In genomic region chr3:31799192-31799591, GRCm38 (mm10) we compare ENCODE assay signal across 18 mouse cellular contexts.
"Had no signal": no experiment of that assay in that cellular context is flagged by ENCODE, and none has a peak within 500 bp of the region (broad histone marks: within the 10 kb centered on the region; RNA-seq: fewer than 3 reads in every experiment).

No protein-coding gene starts in this region.

- H3K27me3 ChIP-seq: liver, embryonic 12.5 days; neural tube, embryonic 13.5 days; neural tube, embryonic 15.5 days had no signal

- DNase-seq: lung, adult 18-20 months; lung, embryonic 14.5 days; lung, postnatal 10 days; lung, postnatal 4 days; retina, postnatal 1 day; right cerebral cortex, adult 18-20 months; right cerebral cortex, postnatal 25 days; right cerebral cortex, postnatal 4 days; spleen, adult 18-20 months; thymus, adult 18-20 months; thymus, postnatal 14 days; thymus, postnatal 36 days had no signal

- H3K4me3 ChIP-seq: liver, embryonic 12.5 days; myocyte; neural tube, embryonic 13.5 days; neural tube, embryonic 15.5 days had no signal

- H3K36me3 ChIP-seq: liver, embryonic 12.5 days; neural tube, embryonic 13.5 days; neural tube, embryonic 15.5 days had no signal

- H3K9ac ChIP-seq: liver, embryonic 12.5 days; liver, embryonic 14.5 days; lung, embryonic 14.5 days; neural tube, embryonic 13.5 days; neural tube, embryonic 15.5 days had no signal

- H3K27ac ChIP-seq: liver, embryonic 12.5 days; liver, embryonic 14.5 days; neural tube, embryonic 13.5 days; neural tube, embryonic 15.5 days had no signal

- ATAC-seq: liver, embryonic 12.5 days had no signal

- H3K9me3 ChIP-seq: liver, embryonic 12.5 days; neural tube, embryonic 13.5 days; neural tube, embryonic 15.5 days had no signal

- H3K4me1 ChIP-seq: liver, embryonic 12.5 days had no signal

- H3K4me2 ChIP-seq: liver, embryonic 12.5 days; lung, embryonic 14.5 days; midbrain, embryonic 11.5 days; neural tube, embryonic 13.5 days; neural tube, embryonic 15.5 days had no signal
